Mouse (Mus musculus): Measurements from ENCODE around the gene 1600002K03Rik. TPM values are rescaled to one million over a fixed set of nuclear protein-coding genes. Genes with fewer than 3 reads are reported as not detected.
A peak's percentile ranks its signal among the peaks of the same experiment; 100 is the strongest.

Gene 1600002K03Rik
- 8.8 and 23.7 TPM in 2 replicates for polyA plus RNA-seq (2011; ENCODE audit: insufficient read depth, insufficient read length, low replicate concordance, missing spikeins)

DNA sequence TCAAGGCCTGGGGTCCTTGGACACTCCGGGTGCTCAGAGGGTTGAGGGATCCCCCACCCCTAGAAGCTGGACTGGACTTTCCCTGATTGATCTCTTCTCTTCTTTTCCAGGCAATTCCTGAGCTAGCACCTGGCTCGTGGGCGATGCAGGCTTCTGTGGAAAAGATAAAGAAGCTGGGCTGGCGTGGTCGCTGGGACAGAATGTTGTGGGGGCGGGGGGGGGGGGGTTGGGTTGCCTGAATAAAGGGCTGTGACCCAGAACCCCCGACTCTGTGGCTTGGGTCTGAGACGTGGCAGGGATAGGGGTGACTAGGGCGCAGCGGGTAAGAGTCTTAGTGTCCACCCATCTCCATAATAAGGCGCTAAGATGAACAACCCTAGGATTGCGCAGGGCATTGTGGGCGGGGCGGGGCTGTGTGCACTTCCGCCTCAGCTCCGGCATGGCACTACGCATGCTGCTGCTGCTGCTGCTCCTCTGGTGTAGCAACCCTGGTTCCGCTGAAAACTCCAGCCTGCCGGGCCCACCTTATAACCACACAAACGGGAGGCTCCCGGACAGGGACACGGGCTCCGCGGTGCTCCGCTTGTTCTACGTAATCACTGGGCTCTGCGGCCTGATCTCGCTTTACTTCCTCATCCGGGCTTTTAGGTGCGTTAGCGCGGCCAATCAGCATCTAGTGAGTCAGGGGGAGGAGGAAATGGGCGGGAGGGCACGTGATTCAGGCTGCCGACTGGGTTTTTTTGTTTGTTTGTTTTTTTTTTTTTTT is at the start of gene 1600002K03Rik:
1600002K03Rik (plus strand) TSS at position 418 of the 766 bp plus-strand sequence.
- H3K4me3 ChIP-seq (replicated peaks; ENCODE audit: control insufficient read depth, low read depth, low read length) = peak within 1 kb of the TSS; percentile 81

DNA sequence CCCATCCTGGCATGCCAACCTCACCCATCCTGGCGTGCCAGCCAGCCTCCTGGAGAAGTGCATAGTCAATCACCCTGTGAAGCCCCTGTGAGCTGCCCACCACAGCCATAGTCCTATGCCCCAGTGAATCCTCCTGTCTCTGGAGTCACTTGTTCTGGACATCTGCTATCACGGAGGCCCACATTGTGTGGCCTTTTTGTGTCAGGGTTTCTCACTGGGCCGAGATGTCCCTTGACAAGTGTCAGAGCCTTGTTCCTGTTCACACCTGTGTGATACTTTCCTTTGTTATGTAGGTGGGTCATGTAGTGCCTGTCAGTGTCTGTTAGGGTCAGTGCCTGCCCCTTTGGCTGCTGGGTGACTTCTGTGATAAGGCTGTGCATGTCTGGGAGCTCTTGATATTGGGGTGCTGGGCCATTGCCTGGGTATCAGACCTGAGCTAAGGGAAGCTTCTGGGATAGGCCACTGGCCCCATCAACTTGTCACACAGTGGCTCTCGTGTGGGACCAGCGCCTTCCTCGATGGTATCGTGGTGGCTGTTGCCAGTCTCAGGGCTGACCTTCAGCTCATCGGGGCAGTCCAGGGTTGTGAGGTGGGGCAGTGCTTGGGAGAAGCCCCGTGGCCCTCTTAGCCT is 48.7 kb upstream of the 1600002K03Rik start:
- peaks cover 14% of the 10 kb centered on the region for H3K4me1 ChIP-seq (ENCODE audit: control insufficient read depth, insufficient read depth, low read length)
- H3K27ac ChIP-seq (ENCODE audit: control insufficient read depth, insufficient read depth, low read depth, low read length, poor library complexity) = peak overlapping the region; percentile 84
- peak overlapping the region; percentile 8 for H3K4me3 ChIP-seq (replicated peaks; ENCODE audit: control insufficient read depth, low read depth, low read length)
- whole genome bisulfite sequencing = 71% methylated on average over 9 of the region's 9 CpGs
- TF ChIP-seq POLR2A (IDR thresholded peaks at IDR 0.05; ENCODE audit: borderline replicate concordance, control insufficient read depth, low read depth, low read length) = no peak
- no peak for TF ChIP-seq CTCF (IDR thresholded peaks at IDR 0.05; ENCODE audit: control insufficient read depth, insufficient read depth, low read length)

More for the DNA sequence above, at the start of gene 1600002K03Rik:
- H3K4me1 ChIP-seq (ENCODE audit: control insufficient read depth, insufficient read depth, low read length) = peaks cover 2% of the 10 kb centered on the region; the same call in 1 of the 2 replicates
- H3K27ac ChIP-seq (ENCODE audit: control insufficient read depth, insufficient read depth, low read depth, low read length, poor library complexity) = peak within 1 kb of the TSS; percentile 98
- 6% methylated on average over 35 of the region's 35 CpGs for WGBS
- TF ChIP-seq CTCF (IDR thresholded peaks at IDR 0.05; ENCODE audit: control insufficient read depth, insufficient read depth, low read length) = no peak
- peak; percentile 92 for TF ChIP-seq POLR2A (IDR thresholded peaks at IDR 0.05; ENCODE audit: borderline replicate concordance, control insufficient read depth, low read depth, low read length)

DNA sequence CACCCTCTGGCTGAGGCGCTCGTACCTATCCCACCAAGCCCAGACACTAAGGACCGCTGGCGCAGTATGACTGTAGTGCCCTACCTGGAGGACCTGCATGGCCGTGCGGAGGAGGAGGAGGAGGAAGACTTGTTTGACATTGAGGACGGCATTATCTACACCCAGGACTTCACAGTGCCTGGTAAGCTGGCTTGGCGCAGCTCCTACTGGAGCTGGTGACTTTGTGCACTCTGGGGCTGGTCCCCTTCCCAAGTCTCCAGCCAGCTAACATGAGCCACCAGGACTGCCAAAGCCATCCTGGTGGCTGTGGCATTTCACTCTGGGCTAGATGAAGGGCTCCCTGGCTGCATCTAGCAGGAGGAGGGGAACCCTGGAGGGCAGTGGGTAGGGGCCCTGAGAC is 44.8 kb upstream of the 1600002K03Rik start:
- 91% methylated on average over 8 of the region's 8 CpGs for WGBS
- no peak overlapping the region for H3K4me3 ChIP-seq (replicated peaks; ENCODE audit: control insufficient read depth, low read depth, low read length)
- H3K4me1 ChIP-seq (ENCODE audit: control insufficient read depth, insufficient read depth, low read length) = peaks cover 12% of the 10 kb centered on the region
- H3K27ac ChIP-seq (ENCODE audit: control insufficient read depth, insufficient read depth, low read depth, low read length, poor library complexity) = no peak overlapping the region
- no peak for TF ChIP-seq CTCF (IDR thresholded peaks at IDR 0.05; ENCODE audit: control insufficient read depth, insufficient read depth, low read length)
- no peak for TF ChIP-seq POLR2A (IDR thresholded peaks at IDR 0.05; ENCODE audit: borderline replicate concordance, control insufficient read depth, low read depth, low read length)

DNA sequence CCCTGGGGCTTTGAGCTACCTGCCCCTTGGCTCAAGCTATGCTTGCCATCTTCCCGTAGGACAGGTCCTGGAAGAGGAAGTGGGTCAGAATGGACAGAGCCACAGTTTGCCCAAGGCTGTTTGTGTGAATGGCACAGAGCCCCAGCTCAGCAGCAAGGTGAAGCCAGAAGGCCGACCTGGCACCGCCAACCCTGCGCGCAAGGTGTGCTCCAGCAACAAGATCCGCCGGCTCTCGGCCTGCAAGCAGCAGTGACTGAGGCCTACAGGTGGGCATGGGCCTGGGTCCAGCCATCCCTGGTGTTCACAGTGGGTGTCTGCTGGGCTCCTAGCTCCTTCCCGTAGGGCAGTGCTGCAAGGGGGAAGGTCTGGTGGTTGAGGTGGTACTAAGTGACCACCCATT is 42.9 kb upstream of the 1600002K03Rik start:
- WGBS = 93% methylated on average over 9 of the region's 9 CpGs
- H3K4me3 ChIP-seq (replicated peaks; ENCODE audit: control insufficient read depth, low read depth, low read length) = no peak overlapping the region
- peaks cover 3% of the 10 kb centered on the region for H3K4me1 ChIP-seq (ENCODE audit: control insufficient read depth, insufficient read depth, low read length)
- H3K27ac ChIP-seq (ENCODE audit: control insufficient read depth, insufficient read depth, low read depth, low read length, poor library complexity) = no peak overlapping the region
- TF ChIP-seq POLR2A (IDR thresholded peaks at IDR 0.05; ENCODE audit: borderline replicate concordance, control insufficient read depth, low read depth, low read length) (no peak), CTCF (IDR thresholded peaks at IDR 0.05; ENCODE audit: control insufficient read depth, insufficient read depth, low read length) (no peak)

DNA sequence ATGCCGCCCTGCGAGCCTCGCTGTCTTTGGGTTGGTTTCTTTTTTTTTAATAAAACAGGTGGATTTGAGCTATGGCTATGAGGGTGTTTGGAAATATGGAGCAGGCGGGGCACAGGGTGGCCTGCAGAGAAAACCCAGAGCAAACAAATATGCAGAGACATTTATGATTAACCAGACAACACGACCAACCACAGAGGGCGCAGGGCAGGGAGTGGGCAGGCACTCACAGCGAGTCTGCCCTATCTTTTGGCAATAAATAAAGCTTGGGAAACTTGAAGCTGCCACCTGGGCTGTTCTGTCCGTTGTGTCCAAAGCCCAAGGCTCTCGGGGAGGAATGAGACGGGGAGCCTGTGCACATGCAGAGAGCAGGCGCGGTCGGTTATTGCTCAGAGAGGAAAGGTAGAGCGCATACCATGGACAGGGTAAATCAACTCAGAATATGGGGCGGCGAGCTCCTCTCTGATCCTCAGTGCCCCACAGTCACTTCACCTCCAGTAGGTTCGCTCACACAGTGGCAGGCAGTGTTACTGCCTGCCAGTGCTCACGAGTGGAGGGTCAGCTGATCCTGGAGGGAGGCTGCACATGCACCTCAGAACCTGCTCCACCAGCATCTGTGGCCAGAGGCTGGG is 42.2 kb upstream of the 1600002K03Rik start:
- 89% methylated on average over 18 of the region's 18 CpGs for WGBS
- H3K4me1 ChIP-seq (ENCODE audit: control insufficient read depth, insufficient read depth, low read length) = peaks cover 3% of the 10 kb centered on the region; the same call in 1 of the 2 replicates
- no peak overlapping the region for H3K4me3 ChIP-seq (replicated peaks; ENCODE audit: control insufficient read depth, low read depth, low read length)
- H3K27ac ChIP-seq (ENCODE audit: control insufficient read depth, insufficient read depth, low read depth, low read length, poor library complexity) = no peak overlapping the region; the same call in 1 of the 2 replicates
- TF ChIP-seq CTCF (IDR thresholded peaks at IDR 0.05; ENCODE audit: control insufficient read depth, insufficient read depth, low read length) (no peak), POLR2A (IDR thresholded peaks at IDR 0.05; ENCODE audit: borderline replicate concordance, control insufficient read depth, low read depth, low read length) (no peak)

DNA sequence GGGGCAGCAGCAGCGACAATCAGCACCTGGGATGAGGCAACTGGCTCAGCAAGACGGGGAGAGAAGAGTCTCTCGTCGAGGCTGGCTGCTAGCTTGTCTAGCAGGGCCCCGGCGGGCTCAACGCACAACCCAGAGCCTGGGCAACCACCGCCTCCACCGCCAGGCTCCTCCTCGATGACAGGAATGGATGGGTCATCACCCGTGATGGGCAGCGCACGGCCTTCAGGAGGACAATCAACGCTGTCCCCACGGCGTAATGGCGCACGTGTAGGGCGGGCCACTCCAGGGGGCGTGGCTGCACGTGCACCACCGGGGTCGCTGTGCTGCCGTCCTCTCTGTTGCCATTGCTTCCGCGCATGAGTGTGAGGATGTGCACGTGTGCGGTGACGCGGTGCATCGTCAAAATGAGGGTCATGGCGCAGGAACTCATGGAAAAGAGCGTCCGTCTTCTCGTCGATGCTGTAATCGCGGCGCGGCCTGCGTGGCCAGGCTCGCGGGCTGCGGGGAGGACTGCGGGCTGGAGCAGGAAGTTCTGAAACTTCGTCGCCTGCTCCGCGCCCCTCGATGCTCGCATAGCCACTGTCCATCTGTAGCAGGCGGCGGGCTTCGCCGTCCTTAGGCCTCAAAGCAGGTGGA is 41.3 kb upstream of the 1600002K03Rik start:
- no peak for TF ChIP-seq POLR2A (IDR thresholded peaks at IDR 0.05; ENCODE audit: borderline replicate concordance, control insufficient read depth, low read depth, low read length)
- TF ChIP-seq CTCF (IDR thresholded peaks at IDR 0.05; ENCODE audit: control insufficient read depth, insufficient read depth, low read length) = 0 out of 2 replicates have a peak, but pooled peaks have one; percentile 2
- Histone ChIP-seq H3K4me1 (ENCODE audit: control insufficient read depth, insufficient read depth, low read length) (peaks cover 3% of the 10 kb centered on the region; the same call in 1 of the 2 replicates), H3K27ac (ENCODE audit: control insufficient read depth, insufficient read depth, low read depth, low read length, poor library complexity) (0 out of 2 replicates have a peak overlapping the region, but pooled peaks have one; percentile 7), H3K4me3 (replicated peaks; ENCODE audit: control insufficient read depth, low read depth, low read length) (peak overlapping the region; percentile 14)
- 79% methylated on average over 55 of the region's 55 CpGs for WGBS

DNA sequence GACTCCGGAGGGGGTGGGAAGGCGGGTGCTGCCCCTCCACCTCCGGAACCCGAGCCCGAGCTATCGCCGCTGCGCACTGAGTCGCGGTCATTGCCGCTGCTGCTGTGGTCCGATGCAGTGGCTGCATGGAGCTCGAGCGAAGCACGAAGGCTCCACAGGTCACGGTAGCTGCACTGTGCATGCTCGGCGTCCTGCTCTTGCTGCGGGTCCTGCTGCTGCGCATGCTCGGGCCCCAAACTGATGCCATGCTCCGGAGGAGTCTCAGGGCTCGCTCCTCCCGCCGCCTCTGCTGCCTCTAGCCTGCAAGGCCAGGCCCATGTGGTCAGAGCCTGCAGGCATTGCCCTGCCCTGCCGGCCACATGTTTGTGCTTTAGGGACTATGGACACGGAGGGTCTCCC is 40.8 kb upstream of the 1600002K03Rik start:
- TF ChIP-seq CTCF (IDR thresholded peaks at IDR 0.05; ENCODE audit: control insufficient read depth, insufficient read depth, low read length) = no peak
- TF ChIP-seq POLR2A (IDR thresholded peaks at IDR 0.05; ENCODE audit: borderline replicate concordance, control insufficient read depth, low read depth, low read length) = 0 out of 2 replicates have a peak, but pooled peaks have one; percentile 11
- H3K27ac ChIP-seq (ENCODE audit: control insufficient read depth, insufficient read depth, low read depth, low read length, poor library complexity) = no peak overlapping the region
- H3K4me1 ChIP-seq (ENCODE audit: control insufficient read depth, insufficient read depth, low read length) = peaks cover 3% of the 10 kb centered on the region; the same call in 1 of the 2 replicates
- no peak overlapping the region for H3K4me3 ChIP-seq (replicated peaks; ENCODE audit: control insufficient read depth, low read depth, low read length)
- 80% methylated on average over 27 of the region's 27 CpGs for WGBS
